Mouse (Mus musculus) forebrain, embryonic 11.5 days (tissue): ENCODE measurements around the gene Fank1. TPM values are rescaled to one million over a fixed set of nuclear protein-coding genes. Genes with fewer than 3 reads are reported as not detected.
A peak's percentile ranks its signal among the peaks of the same experiment; 100 is the strongest.

ENCODE experiments used
- ATAC-seq: fragments of 200-750 bp; cut with Nextera tagmentation; replicated peaks from 2 replicates; pipeline ENCODE4 v1.8.0; 2017; ENCODE audit warnings: moderate TSS enrichment; ENCODE audit not compliant: low FRiP score
- DNase-seq: peaks from one replicate; pipeline ENCODE4 v3.0.0-alpha.2; 2017; ENCODE audit warnings: low spot score
- H3K27ac ChIP-seq: fragments of 300-500 bp; sonication (generic); 2 replicates; pipeline ENCODE4 v1.5.1; 2014; ENCODE audit warnings: low read depth, low read length
- H3K27me3 ChIP-seq: fragments of 300-500 bp; sonication (generic); 2 replicates; pipeline ENCODE4 v1.6.1; 2014; ENCODE audit warnings: mild to moderate bottlenecking, low read length, mixed read lengths; ENCODE audit not compliant: control insufficient read depth, insufficient read depth
- H3K36me3 ChIP-seq: fragments of 300-500 bp; sonication (generic); 2 replicates; pipeline ENCODE4 v1.6.1; 2014; ENCODE audit warnings: mild to moderate bottlenecking, low read length, moderate library complexity, mixed read lengths; ENCODE audit not compliant: control insufficient read depth, insufficient read depth
- H3K4me1 ChIP-seq: fragments of 300-500 bp; sonication (generic); replicated peaks from 2 replicates; pipeline ENCODE4 v1.6.1; 2014; ENCODE audit warnings: low read length, mixed read lengths; ENCODE audit not compliant: control insufficient read depth, insufficient read depth
- H3K4me2 ChIP-seq: fragments of 300-500 bp; sonication (generic); 2 replicates; pipeline ENCODE4 v1.6.1; 2014; ENCODE audit warnings: low read depth, mild to moderate bottlenecking, low read length, moderate library complexity, mixed read lengths; ENCODE audit not compliant: severe bottlenecking
- H3K4me3 ChIP-seq: fragments of 300-500 bp; sonication (generic); 2 replicates; pipeline ENCODE4 v1.5.1; 2014; ENCODE audit warnings: low read depth, low read length
- H3K9ac ChIP-seq: fragments of 300-500 bp; sonication (generic); 2 replicates; pipeline ENCODE4 v1.6.1; 2014; ENCODE audit warnings: low read length
- H3K9me3 ChIP-seq: fragments of 300-500 bp; sonication (generic); 2 replicates; pipeline ENCODE4 v1.6.1; 2016; ENCODE audit warnings: low read length, mixed read lengths; ENCODE audit not compliant: control insufficient read depth
- WGBS: fragments of 180-500 bp; shearing (Covaris S2); extraction: QIAGEN DNeasy Blood & Tissue Kit; methylation state at CpG from one replicate; pipeline ENCODE4 v1.1.7; 2014; 5-methylcytosine and 5-hydroxymethylcytosine counted together
- polyA plus RNA-seq: library from polyadenylated mRNA; unstranded; fragments of >200 nt; fragmentation: Nextera tagmentation; extraction: Ambion mirVana; gene quantifications from 2 replicates; pipeline ENCODE4 v1.2.1, GENCODE M21; 2014

The Fank1 gene
- polyA plus RNA-seq, 1 experiment from 2014 or later = 1.5 TPM

- Histone ChIP-seq H3K4me1 (peaks cover 9% of the 10 kb centered on the region), H3K9me3 (no peaks in the 10 kb centered on the region), H3K27me3 (no peaks in the 10 kb centered on the region), H3K27ac (peak overlapping the region; percentile 96), H3K36me3 (no peaks in the 10 kb centered on the region; the same call in 1 of the 2 replicates), H3K4me3 (peak overlapping the region; percentile 36), H3K9ac (peak overlapping the region; percentile 62), H3K4me2 (peak overlapping the region; percentile 65)
- peak; percentile 86 for DNase-seq
- WGBS = 2% methylated on average over 27 of the region's 27 CpGs
- peak; percentile 97 for ATAC-seq
Observed at GRCm38 (mm10) chr7:133759611-133760353, 16.9 kb upstream of the Fank1 start.

- no peak for DNase-seq
- 95% methylated on average over 6 of the region's 6 CpGs for WGBS
- Histone ChIP-seq H3K4me1 (peaks cover 8% of the 10 kb centered on the region; the same call in 1 of the 2 replicates), H3K9me3 (no peaks in the 10 kb centered on the region), H3K36me3 (no peaks in the 10 kb centered on the region), H3K9ac (no peak overlapping the region), H3K4me3 (no peak overlapping the region), H3K4me2 (no peak overlapping the region), H3K27ac (no peak overlapping the region), H3K27me3 (no peaks in the 10 kb centered on the region)
- ATAC-seq = no peak
Observed at GRCm38 (mm10) chr7:133762696-133763095, 14.0 kb upstream of the Fank1 start.

- WGBS = 87% methylated on average over 2 of the region's 2 CpGs
- peaks cover 6% of the 10 kb centered on the region; the same call in 1 of the 2 replicates for H3K4me1 ChIP-seq
- no peaks in the 10 kb centered on the region for H3K9me3 ChIP-seq
- no peak overlapping the region for H3K4me2 ChIP-seq
- H3K27me3 ChIP-seq = no peaks in the 10 kb centered on the region
- no peak overlapping the region for H3K4me3 ChIP-seq
- no peaks in the 10 kb centered on the region for H3K36me3 ChIP-seq
- no peak for DNase-seq
- H3K27ac ChIP-seq = no peak overlapping the region
- H3K9ac ChIP-seq = no peak overlapping the region
- ATAC-seq = no peak
Observed at GRCm38 (mm10) chr7:133764425-133764824, 12.2 kb upstream of the Fank1 start.

DNA sequence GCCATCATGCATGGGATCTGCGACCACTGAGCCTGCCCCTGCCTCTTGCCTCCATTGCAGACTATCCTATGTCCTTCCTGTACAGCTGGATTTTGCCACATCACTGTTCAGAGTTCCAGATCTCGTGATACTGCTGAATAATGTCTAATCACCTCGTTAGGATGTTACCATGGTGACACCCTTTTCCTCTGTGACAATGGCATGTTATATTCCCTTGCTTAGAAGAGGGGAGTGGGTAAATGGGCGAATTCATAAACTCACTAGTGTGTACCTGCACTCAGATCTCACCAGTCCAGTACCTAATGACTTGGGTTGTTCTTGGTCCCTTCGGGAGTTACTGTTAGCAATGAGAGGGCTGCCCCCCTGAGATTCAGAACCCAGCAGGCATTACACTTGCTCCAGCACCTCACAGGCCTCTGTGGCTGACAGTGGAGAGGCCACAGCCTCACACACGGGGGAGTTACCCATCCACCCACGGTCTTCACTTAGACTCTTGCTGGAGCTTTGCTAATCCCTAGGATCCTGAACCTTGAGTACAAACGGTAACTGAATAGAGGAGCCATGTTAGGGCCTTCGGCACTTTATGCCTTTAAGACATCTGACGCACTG, 11.3 kb upstream of the Fank1 start:
- Histone ChIP-seq H3K9ac (peak overlapping the region; percentile 10; the same call in 1 of the 2 replicates), H3K27ac (peak overlapping the region; percentile 54), H3K27me3 (no peaks in the 10 kb centered on the region), H3K36me3 (no peaks in the 10 kb centered on the region), H3K4me2 (no peak overlapping the region), H3K4me1 (peaks cover 6% of the 10 kb centered on the region; the same call in 1 of the 2 replicates), H3K4me3 (no peak overlapping the region), H3K9me3 (no peaks in the 10 kb centered on the region)
- no peak for DNase-seq
- 50% methylated on average over 10 of the region's 10 CpGs for WGBS
- peak; percentile 37 for ATAC-seq

GRCm38 (mm10) chr7:133765849-133766243, 10.8 kb upstream of the Fank1 start:
- no peaks in the 10 kb centered on the region for H3K27me3 ChIP-seq
- H3K36me3 ChIP-seq = no peaks in the 10 kb centered on the region
- WGBS = 73% methylated on average over 13 of the region's 13 CpGs
- 0 out of 2 replicates have a peak, but pooled peaks have one; percentile 11 for ATAC-seq
- peak overlapping the region; percentile 10 for H3K9ac ChIP-seq
- peaks cover 6% of the 10 kb centered on the region; the same call in 1 of the 2 replicates for H3K4me1 ChIP-seq
- H3K4me3 ChIP-seq = no peak overlapping the region
- no peaks in the 10 kb centered on the region for H3K9me3 ChIP-seq
- H3K27ac ChIP-seq = peak overlapping the region; percentile 54
- no peak overlapping the region for H3K4me2 ChIP-seq
- no peak for DNase-seq

- no peaks in the 10 kb centered on the region for H3K36me3 ChIP-seq
- H3K4me1 ChIP-seq = peaks cover 6% of the 10 kb centered on the region; the same call in 1 of the 2 replicates
- DNase-seq (no peak), ATAC-seq (no peak)
- H3K9me3 ChIP-seq = no peaks in the 10 kb centered on the region
- H3K27ac ChIP-seq = no peak overlapping the region
- no peak overlapping the region for H3K4me2 ChIP-seq
- no peak overlapping the region for H3K4me3 ChIP-seq
- no peaks in the 10 kb centered on the region for H3K27me3 ChIP-seq
- H3K9ac ChIP-seq = no peak overlapping the region
- 90% methylated on average over 4 of the region's 4 CpGs for WGBS
Observed at GRCm38 (mm10) chr7:133768027-133768426, 8.6 kb upstream of the Fank1 start.

DNA sequence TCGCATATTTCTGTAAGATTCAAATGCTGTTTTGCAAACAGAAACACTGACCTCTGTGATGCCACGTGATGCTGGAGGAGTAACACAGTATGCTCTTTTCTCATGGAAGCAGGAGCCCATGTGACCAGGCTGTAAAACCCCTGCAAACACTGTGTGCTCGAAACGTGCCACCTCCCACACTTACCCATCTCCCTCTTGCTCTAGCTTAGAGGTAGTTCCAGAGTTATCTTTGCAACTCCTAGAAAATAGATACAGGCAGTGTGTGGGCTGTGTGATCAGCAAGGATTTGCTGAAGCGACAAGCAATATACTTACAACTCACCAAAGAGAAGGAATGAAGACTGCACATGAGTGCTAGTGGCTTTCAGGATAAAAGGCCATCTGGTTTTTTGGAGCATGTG, 8.1 kb upstream of the Fank1 start:
- WGBS = 77% methylated on average over 5 of the region's 5 CpGs
- no peaks in the 10 kb centered on the region for H3K9me3 ChIP-seq
- H3K9ac ChIP-seq = no peak overlapping the region
- ATAC-seq (no peak), DNase-seq (no peak)
- H3K27me3 ChIP-seq = no peaks in the 10 kb centered on the region
- H3K36me3 ChIP-seq = no peaks in the 10 kb centered on the region
- H3K4me2 ChIP-seq = no peak overlapping the region
- H3K4me3 ChIP-seq = no peak overlapping the region
- peaks cover 6% of the 10 kb centered on the region; the same call in 1 of the 2 replicates for H3K4me1 ChIP-seq
- H3K27ac ChIP-seq = no peak overlapping the region

- H3K9ac ChIP-seq = no peak overlapping the region
- no peak overlapping the region for H3K27ac ChIP-seq
- ATAC-seq (no peak), DNase-seq (no peak)
- no peaks in the 10 kb centered on the region for H3K36me3 ChIP-seq
- WGBS = 73% methylated on average over 5 of the region's 5 CpGs
- H3K9me3 ChIP-seq = no peaks in the 10 kb centered on the region
- peaks cover 5% of the 10 kb centered on the region; the same call in 1 of the 2 replicates for H3K4me1 ChIP-seq
- H3K27me3 ChIP-seq = no peaks in the 10 kb centered on the region
- H3K4me2 ChIP-seq = no peak overlapping the region
- no peak overlapping the region for H3K4me3 ChIP-seq
Observed at GRCm38 (mm10) chr7:133775179-133775578, 1.5 kb upstream of the Fank1 start.
